Mouse (Mus musculus): Measurements from ENCODE around the gene Rplp0.
A peak's percentile ranks its signal among the peaks of the same experiment; 100 is the strongest.
"Not testable (repeated sequence)": the region's sequence is repeated elsewhere in the genome, so short reads cannot be mapped to it uniquely, and the experiment has no call there.

Gene Rplp0

DNA sequence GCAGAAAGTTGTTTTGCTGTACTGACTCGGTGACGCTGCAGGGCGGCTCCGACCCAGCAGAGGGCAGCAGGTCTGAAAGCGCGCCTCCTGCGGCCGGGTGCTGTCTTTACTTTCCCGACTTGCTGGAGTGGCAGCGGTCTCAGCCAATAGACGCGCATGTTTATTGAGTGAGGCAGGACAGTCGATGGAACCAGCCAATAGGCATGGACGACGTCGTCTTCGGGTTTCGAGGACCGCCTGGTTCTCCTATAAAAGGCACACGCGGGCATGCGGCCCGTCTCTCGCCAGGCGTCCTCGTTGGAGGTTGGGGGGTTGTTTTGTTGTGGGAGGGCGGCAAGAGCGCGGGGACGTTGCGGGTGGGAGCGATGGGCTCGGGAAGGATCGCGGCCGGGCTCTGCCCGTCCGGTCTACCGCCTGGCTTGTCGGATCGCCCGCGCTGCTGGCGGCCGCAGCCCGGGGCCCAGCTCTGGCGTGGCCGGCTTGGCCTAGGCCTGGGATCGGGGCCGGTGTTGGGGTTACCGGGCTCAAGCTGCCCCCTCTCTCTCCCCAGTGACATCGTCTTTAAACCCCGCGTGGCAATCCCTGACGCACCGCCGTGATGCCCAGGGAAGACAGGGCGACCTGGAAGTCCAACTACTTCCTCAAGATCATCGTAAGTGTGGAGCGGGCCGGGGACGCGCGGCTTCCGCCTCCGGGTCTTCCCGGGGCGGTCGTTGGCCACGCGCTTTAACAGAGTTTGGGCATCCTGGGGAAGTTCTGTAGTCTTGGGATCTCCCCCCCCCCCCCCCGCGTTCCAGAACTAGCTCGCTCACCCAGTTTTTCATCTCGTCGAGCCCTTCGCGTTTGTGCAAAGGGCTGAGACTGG is at the start of gene Rplp0:
TSS of gene Rplp0 (plus strand) at position 231 of the 865 bp plus-strand sequence.
- peak; percentile 100 for DNase-seq

DNA sequence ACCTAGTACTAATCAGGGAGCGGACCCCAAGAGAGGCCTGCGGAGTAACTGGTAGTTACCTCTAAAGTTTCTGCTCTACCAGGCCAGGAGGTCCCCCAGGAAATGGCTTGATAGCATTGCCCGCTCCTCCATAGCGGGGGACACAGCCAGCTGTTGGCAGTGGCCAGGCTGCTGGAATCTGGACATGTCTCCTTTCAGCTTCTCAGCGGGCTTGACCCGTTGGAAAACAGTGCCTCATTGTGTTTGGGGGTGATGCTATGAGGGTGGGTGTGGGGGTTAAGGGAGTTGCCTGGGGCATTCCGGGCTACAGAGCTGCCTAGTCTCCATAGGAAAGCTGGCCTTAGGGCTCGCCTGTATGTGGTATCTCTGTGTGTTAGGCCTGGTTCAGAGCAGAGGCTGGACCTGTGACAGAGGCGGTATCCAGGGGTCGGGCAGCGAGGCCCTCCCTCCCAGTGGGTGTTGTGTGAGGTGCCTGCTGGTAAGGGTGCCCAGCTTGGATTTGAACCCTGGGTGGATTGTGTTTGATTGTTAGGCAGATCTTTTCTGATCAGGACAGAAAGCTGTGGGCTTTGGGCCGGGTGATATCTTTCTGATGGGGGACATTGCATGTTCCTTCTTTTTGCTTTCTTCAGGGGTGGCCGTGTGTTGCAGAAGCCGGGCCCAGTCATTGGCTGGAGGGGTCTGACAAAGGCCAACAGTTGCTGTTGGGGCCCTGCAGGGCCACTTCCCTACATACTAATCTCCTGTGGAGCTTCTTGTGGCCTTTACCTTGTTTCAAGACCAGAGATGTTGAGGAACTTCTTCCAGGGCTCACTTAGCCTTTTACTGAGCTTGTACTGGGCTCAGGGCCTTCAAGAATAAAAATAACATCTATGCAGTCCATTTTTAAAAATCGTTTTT is 49.2 kb upstream of the Rplp0 start:
- DNase-seq, result no peak

DNA sequence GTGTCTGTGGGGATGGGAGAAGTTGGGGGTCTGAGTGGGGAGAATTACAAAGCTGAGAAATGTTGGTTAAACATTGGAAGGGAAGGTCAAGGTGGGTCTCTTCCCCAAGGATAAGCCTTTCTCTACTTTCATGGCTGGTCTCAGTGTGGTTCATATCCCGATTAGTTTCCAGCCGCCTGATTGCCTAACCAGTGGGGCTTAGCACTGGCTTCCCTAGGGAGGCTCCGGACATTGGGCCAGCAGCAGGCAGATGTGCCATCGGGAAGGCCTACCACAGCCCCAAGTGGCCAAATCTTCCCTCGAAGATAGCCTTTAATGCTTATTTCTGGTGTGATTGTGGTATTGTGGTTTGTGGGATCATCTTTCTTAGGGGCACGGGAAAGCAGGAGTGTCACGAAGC is 46.9 kb upstream of the Rplp0 start:
- no peak for DNase-seq

DNA sequence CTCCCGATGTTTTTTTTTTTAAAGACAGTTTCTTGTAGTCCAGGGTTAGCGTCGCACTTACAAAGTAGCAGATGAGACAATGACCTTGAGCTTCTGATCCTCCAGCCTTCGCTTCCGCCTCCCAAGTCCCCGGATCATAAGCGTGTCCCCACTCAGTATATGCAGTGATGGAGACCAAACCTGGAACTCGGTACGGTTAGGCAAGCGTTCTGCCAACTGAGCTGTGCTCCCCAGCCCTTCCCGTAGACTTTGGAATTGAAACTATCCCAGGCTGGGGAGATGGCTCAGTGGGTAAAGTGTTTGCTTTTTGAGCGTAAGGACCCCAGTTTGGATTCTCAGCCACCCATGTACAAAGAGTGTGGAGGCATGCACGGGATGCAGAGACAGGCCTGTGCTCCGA is 46.0 kb upstream of the Rplp0 start:
- DNase-seq, result no peak

DNA sequence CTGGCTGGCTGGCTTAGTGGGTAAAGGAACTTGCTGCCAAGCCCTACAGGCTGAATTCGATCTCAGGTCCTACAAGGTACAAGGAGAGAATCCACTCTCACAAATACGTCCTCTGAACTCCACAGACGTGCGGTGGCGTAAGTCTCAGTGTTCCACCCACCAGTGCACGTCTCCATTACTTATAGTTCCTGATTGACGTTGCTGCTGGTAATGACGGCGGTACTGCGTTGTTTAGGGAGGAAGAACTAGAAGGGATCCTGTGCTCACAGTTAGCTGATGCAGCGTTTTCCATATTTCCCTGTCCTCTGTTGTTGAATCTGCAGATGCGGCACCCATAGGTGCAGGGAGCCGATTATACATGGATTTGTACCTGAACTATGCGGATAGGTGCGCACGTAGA is 45.5 kb upstream of the Rplp0 start:
- no peak for DNase-seq

DNA sequence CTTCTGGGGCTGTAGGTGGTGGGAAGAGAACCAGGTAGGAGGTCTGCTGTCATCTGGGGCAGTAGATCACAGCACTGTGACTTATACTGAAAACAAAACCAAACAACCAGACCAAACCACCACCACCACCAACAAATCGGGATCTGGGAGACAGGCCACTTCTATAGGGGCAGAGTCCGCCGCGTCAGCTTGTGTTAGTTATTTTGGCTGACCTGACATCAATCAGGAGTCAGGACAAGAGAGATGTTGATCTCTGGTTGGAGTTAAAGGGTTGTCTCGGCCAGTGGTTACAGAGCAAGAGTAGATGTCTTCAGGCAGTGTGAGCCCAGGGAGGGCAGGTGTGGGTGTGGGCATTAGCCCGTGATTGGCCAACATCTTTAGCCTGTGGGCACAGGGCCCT is 44.9 kb upstream of the Rplp0 start:
- no peak for DNase-seq

DNA sequence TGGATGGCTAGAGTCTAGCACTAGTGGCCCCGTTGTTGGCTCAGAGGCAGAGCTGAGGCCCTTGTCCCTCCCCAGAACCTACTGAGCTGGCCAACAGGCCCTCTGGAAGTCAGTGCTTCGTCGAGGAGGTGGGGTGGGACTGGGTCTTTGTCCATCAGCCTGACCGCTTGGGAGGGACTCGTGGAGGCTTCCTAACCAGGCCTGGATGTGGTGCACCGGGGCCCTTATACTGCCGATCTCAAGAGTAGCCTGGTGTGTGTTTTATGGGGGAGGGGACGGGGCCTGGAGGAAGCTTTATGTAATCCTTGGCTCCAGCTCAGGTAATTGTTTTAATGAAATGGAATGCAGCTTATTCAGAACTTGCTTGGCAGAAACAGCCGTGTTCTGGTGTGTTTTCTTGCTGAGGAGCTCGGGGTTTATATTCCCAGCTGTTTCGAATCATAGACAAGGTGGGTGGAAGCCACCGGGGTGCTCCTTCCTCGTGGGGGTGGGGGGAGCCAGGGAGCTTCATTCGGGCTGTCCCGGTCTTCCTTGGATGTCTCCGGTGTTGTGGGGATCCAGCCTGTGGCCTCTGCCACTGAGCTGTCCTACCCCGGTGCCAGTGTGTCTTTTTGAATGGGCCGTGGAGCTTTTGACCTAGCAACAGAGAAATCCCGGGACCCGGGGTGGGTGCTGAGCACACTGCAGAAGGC is 44.2 kb upstream of the Rplp0 start:
- peak; percentile 90 for DNase-seq

DNA sequence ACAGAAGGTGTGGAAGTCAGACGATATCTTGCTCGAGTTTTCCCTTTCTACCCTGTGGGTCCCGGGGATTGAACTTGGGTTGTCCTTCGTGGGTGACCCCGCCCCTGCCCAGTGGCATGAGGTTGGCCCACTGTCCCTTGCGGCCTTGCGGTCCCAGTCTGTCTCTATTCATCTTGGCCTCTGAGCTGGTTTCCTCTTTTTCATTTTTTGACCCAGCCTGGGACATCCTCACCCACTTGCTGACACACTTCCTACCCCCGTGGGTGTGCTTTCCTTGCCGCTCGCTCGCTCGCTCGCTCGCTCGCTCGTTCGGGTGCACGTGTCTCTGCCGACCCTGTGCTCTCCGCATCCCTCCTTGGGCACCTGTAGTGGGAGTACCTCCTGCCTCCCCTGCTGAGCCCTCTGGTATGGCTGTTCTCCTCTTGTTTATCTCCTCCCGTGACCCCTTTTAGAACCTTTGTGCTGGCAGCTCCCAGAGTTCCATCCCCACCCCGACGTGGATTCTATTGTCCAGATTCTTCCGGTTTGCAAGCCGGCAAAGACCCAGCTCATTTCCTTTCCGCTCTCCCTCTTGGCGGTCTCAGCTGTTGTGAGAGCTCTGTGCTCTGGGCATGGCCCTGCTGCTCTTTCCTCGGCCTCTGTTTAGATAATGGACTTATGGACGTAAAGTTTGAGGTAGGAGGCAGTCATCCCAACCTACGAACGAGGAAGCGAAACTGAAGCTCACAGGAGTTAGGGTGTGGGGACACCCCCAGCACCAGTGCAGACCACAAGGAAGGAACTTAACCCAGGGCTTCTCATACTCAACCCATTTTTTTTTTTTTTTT is 43.0 kb upstream of the Rplp0 start:
- DNase-seq, result peak; percentile 66

DNA sequence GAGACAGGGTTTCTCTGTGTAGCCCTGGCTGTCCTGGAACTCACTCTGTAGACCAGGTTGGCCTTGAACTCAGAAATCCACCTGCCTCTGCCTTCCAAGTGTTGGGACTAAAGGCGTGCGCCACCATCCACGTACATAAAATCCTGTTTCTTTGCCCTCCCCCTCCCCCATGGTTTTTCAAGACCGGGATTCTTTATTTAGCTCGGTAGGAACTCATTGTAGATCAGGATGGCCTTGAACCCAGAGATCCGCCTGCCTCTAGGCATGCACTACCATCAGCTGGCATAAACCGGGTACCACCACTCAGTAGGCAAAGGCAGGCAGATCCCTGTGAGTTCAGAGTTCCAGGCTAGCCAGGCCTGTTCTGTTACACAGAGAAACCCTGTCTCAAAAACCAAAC is 42.4 kb upstream of the Rplp0 start:
- DNase-seq, result no peak

DNA sequence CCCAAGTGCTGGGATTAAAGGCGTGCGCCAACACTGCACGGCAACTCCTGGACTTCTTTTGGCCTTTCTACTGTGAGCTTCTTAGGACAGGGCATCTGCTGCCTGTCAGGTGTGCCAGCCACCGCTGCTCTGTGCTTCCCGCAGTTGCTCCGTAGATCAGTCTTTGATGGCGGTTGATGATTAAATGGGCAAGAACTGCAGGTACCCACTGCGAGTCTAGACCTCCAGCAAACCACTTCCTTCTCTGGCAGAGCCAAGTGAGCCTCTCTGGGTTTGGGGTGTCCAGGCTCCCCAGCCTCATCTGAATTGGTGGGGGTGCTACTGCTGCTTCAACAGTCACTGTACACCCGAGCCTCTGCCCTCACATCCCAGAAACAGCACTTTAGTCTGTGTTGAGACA is 41.8 kb upstream of the Rplp0 start:
- DNase-seq, result no peak

DNA sequence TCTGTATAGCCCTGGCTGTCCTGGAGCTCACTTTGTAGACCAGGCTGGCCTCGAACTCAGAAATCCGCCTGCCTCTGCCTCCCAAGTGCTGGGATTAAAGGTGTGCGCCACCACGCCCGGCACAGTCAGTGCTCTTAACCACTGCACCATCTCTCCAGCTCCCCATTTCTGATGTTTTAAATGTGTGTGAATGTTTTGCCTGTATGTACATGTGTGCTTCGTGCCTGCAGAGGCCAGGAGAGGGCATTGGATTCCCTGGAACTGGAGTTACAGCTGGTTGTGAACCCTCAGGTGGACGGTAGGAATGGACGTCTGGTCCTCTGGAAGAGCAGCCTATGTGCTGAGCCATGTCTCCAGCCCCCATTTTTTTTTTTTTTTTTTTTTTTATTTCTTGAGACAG is 41.1 kb upstream of the Rplp0 start:
- DNase-seq, result not testable (repeated sequence)

DNA sequence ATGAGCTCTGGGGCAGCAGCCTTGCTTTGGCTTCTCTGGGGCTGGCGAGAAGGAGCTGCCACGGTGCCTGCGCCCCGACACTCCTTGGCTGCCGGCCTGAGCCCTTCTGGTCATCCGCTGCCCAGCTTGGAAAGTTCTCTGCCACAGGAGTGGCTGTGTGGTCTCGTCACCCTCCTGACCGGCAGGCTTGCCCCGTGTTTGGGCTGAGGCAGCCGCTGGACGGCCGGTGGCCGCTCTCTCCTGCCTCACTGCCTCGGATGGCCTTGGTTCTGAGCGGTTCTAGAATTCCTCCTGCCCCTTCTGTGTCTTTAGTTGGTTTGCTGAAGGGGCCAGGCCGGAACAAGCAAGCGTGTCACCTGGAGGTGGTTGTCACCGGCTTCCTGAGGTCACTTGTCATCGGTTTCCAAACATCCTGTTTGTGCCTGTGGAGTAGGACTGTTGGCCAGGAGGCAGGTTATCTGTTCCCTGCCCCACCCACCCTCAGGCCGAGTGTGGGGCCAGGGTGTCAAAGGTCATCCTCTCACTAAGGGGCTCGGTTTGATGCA is 38.9 kb upstream of the Rplp0 start:
- peak; percentile 77 for DNase-seq

DNA sequence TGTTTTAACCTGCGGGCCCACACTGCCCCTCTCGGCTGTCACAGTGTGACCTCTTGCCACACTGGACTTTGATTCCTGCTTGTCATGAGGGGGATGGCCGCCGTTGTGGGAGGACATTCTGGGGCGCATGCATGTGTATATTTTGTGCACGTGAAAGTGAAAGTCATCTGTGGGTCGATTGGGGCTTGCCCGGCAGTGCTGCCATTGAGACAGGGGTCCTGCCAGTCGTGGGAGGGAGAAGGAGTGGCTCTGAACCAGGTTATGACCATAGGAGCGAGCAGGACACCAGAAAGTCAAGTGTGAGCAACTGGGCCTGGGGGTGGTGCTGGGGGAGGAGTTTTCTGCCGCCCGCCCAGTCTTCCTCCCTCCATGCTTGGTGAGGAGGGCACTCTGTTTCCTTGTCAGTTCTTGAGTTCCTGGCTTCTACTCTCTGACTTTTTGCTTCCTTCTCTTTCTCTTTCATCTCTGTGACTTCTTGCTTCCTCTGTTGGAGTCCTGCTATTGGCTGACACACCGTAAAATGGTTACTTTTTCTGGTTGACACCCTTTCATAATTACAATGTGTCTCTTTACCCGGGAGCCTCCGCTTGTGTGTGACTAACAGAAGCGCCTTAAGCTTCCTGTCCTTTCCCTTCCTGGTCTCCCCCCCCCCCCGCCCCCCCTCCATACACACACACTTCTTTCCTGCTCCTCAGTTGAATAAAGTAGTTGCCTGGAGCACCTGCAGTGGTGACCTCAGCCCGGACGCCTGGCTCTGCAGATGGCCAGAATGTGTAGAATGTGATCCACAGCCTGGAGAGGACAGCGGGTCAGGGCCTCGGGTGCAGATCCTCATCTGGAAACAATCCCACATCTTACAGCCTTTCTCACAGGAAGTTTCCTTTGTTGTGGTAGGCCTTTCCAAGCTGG is 37.5 kb upstream of the Rplp0 start:
- peak; percentile 85 for DNase-seq

DNA sequence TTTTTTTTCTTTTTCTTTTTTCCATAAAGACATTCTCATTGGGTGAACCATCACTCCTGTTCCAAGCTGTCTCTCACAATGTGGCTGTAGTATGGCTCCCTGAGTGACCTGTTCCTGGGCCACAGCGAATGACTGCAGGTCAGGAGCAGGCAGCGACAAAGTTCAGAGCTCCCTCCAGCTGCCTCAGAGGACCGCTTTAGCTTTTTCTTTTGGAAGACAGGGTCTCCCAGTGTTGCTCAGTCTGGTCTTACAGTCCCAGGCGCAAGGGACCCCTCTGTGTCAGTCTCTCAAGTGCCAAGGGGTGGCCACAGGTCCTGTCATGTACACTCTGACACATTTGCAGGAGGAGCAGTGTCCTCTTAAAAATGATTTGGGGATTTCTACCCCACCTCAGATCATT is 36.7 kb upstream of the Rplp0 start:
- DNase-seq, result no peak

DNA sequence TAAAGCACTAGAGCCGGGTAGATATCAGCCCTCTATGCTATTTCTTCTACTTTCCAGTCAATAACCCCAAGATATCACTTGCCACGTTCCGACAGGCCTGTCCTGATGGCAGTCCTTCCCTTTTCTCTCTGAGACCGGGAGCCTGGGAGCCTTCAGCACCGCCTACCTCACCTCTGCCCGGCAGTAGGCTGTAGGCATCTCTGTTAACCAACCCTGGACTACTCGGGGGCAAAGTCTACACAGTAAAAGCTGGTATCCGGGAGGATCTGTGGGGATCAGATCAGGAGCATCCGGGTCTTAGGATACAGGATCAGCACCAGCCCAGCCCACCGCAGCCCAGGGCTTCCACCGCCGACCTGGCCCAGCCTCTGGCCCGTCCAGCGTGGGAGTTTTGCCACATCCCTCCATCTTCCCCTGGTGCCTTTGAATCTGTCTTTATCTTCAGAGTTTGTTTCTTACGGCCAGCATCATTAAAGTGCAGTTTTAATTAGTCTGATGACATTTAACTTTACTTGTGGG is 36.2 kb upstream of the Rplp0 start:
- peak; percentile 74 for DNase-seq

DNA sequence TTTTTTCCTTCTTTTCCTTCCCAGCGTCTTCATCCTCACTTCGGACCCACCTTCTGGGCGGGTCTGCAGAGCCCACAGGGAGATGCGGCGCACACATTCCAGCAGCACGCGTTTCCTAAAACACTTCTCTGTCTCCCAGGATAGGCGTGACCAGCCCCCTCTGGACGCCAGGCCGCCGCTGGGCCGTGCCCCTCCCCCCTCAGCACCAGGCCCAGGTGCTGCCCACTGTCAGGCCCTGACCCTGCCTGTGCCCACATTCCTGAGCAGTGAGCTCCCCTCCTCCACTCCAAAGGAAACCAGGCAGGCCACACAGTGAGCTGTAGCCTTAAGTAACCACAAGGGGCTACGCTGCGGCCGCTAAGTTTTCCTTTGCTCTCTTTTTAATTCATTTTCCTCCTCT is 35.3 kb upstream of the Rplp0 start:
- DNase-seq, result peak; percentile 73

DNA sequence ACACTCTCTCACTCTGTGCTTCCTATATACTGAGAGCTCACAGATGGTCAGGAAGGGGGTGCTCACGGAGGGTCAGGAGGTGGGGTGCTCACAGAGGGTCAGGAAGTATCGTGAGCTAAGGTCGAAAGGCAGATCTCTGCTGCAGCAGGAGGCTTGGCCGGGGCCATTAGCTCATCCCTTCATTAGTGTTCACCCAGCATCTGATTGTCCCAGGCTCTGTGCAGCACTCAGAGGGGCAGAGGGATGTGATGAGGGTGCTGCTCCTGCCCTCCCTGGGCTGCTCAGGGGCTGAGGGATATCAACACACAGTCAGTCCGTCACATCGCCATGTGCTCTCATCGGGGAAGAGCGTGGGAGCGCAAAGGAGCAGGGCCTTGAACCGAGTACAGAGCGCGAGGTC is 34.8 kb upstream of the Rplp0 start:
- DNase-seq, result no peak

DNA sequence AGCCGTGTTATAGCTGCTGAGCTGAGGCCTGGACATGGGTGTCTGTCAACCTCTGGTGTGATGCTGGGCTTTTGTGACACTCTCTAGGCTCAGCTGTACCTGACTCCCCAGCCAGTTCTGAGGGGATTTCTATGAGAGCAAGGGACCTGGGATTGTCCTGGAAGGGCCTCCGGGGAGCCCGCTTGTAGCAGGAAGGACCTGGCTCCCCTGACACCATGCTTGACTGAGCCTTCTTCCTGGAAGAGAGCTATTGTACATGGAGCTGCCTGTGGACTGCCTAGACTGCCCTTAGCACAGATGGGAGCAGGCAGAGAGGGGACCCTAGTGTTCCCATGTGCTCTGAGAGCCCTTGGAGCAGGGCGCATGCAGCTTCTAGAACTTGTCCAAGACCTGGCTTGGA is 33.9 kb upstream of the Rplp0 start:
- no peak for DNase-seq

DNA sequence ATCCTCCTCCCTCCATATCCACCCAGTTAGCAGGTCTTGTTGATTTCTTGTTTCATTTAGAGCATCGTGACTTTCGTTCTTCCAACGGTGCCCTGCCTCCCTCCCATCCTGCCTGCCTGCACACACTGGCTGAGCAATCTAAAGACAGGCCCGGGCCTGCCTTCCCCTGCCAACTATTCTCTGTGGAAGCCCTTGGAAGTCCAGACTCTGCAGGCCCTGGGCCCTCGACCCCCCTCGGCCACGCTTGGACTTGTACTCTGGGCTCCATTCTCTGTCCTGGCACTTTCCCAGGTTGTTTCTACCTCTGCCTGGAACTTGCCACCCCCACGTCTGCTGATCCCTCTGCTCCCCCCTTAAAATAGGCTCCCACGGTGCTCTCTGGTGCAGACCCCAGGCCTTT is 33.3 kb upstream of the Rplp0 start:
- DNase-seq, result peak; percentile 66

DNA sequence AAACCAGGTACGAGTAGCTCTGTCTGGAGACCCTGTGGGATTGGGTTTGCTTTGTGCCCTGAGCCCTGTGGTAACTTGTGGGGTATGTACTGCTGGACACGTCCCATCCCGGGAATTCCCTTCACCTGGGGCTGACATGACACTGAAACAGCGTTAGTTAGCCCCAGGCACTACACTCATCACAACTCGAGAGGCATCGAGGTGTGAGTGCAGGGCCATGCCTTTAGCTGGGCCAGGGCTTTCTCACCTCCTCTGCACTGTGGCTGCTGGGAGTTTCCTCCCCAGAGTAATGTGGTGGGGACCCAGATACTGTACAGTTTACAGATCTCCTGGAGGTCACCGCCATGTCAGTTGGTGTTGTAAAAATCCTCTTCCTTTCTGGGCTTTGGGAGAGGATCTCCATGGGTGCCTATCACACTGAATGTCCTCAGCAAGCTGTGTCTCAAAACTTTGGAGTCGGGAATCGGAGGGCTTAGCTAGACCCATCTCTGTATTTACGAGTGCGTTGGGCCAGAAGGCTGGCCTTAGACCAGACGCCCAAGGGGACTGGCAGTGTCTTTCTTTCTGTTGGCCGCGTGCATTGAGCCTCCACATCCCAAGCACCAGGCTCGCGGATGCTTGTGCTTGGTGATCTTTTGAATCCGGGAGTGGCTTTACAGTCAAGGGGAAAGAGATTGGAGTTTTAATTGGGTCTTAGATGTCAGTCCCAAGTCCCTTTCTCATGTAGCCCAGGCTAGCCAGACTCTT is 32.6 kb upstream of the Rplp0 start:
- DNase-seq, result no peak

Measured in kidney, adult 9 months (tissue).